Mouse (Mus musculus) monocyte, adult 59 days (primary cell): ENCODE results near the gene Olfr1257. TPM values are rescaled to one million over a fixed set of nuclear protein-coding genes. Genes with fewer than 3 reads are reported as not detected.

Experiments used
- total RNA-seq, 2 experiments: library from RNA; stranded (reverse); gene quantifications; one replicate each; pipeline ENCODE4 v1.2.4; 2023

The Olfr1257 gene
- not detected for total RNA-seq

DNA sequence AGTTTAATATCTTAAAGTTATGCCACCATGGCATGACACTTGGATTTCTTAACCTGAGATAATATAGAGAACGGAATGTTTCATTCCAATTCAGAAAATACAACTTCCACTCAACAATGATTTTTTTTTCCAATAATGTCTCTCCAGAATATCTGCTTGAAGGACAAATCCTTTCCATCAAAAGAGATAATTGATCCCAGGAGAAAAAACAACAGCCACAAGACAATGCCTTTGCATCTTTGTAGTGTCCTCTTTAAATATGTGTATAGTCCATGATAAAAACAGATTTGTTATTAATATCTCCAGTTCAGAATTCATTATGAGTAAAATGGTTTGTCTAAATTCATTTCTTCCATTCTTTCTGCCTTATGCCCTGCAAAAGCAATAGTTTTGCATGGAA lies at the start of gene Olfr1257:
Olfr1257 (plus strand) TSS at position 301 of the 400 bp plus-strand sequence.

GRCm38 (mm10) chr2:89841455-89841854 lies 36.8 kb upstream of the Olfr1257 start, which contains the start of gene Olfr1256:
Gene Olfr1256, minus strand, starts transcription at chr2:89841555.

GRCm38 (mm10) chr2:89848105-89848504 lies 30.1 kb upstream of the Olfr1257 start, which contains the start of gene Olfr48:
Gene Olfr48, minus strand, starts transcription at chr2:89848205.

GRCm38 (mm10) chr2:89927009-89927408 lies 48.8 kb downstream of the Olfr1257 start, which contains the start of gene Olfr1258:
Gene Olfr1258, plus strand, starts transcription at chr2:89927309.

Other genes starting within 250 kb of the Olfr1257 start
- not detected for gene Olfr1249, start 243.5 kb upstream of the Olfr1257 start, total RNA-seq
- not detected for gene Olfr1250, start 217.0 kb upstream of the Olfr1257 start, total RNA-seq
- gene Olfr1251, start 206.5 kb upstream of the Olfr1257 start, total RNA-seq = not detected
- gene Olfr1252, start 153.4 kb upstream of the Olfr1257 start, total RNA-seq = not detected
- not detected for gene Olfr1253, start 121.3 kb upstream of the Olfr1257 start, total RNA-seq
- not detected for gene Olfr1254, start 84.8 kb upstream of the Olfr1257 start, total RNA-seq
- not detected for gene Olfr1255, start 66.4 kb upstream of the Olfr1257 start, total RNA-seq
- not detected for gene Olfr1256, start 36.9 kb upstream of the Olfr1257 start, total RNA-seq
- not detected for gene Olfr48, start 30.2 kb upstream of the Olfr1257 start, total RNA-seq
- gene Olfr1258, start 48.9 kb downstream of the Olfr1257 start, total RNA-seq = not detected
- gene Olfr1259, start 70.2 kb downstream of the Olfr1257 start, total RNA-seq = not detected
- not detected for gene Olfr1260, start 95.9 kb downstream of the Olfr1257 start, total RNA-seq
- not detected for gene Olfr1261, start 112.8 kb downstream of the Olfr1257 start, total RNA-seq
- not detected for gene Olfr1262, start 121.7 kb downstream of the Olfr1257 start, total RNA-seq
- gene Olfr1263, start 133.7 kb downstream of the Olfr1257 start, total RNA-seq = not detected
- not detected for gene Olfr1264, start 147.1 kb downstream of the Olfr1257 start, total RNA-seq
- gene Olfr1265, start 156.9 kb downstream of the Olfr1257 start, total RNA-seq = not detected
- gene Olfr140, start 185.2 kb downstream of the Olfr1257 start, total RNA-seq = not detected
- not detected for gene Olfr1269, start 243.0 kb downstream of the Olfr1257 start, total RNA-seq